Mouse (Mus musculus): ENCODE measurements around the gene Tsen54. TPM values are rescaled to one million over a fixed set of nuclear protein-coding genes. Genes with fewer than 3 reads are reported as not detected.
"Not testable (repeated sequence)": the region's sequence is repeated elsewhere in the genome, so short reads cannot be mapped to it uniquely, and the experiment has no call there.

The Tsen54 gene
- polyA plus RNA-seq, 1 experiment from 2014 or later: 21.2 TPM

GRCm38 (mm10) chr11:115839732-115840131, 25.2 kb downstream of the Tsen54 start:
- no peaks in the 10 kb centered on the region for H3K9me3 ChIP-seq (ENCODE audit: control insufficient read depth, low read length)
- DNase-seq (ENCODE audit: low spot score): no peak
- no peak for ATAC-seq (ENCODE audit: low read depth)
- H3K36me3 ChIP-seq (ENCODE audit: control insufficient read depth, insufficient read depth, low read length): no peaks in the 10 kb centered on the region
- H3K9ac ChIP-seq (ENCODE audit: low read depth, low read length): no peak overlapping the region
- H3K4me2 ChIP-seq (ENCODE audit: low read depth, low read length): no peak overlapping the region
- WGBS: 62% methylated on average over 3 of the region's 3 CpGs
- peaks cover 20% of the 10 kb centered on the region for H3K4me1 ChIP-seq (ENCODE audit: control insufficient read depth, insufficient read depth, low read length)
- H3K27me3 ChIP-seq (replicated peaks; ENCODE audit: control insufficient read depth, insufficient read depth, low read length): no peaks in the 10 kb centered on the region
- H3K4me3 ChIP-seq (ENCODE audit: low read depth, low read length): no peak overlapping the region
- no peak overlapping the region for H3K27ac ChIP-seq (replicated peaks; ENCODE audit: low read depth, low read length)

- Histone ChIP-seq H3K9ac (ENCODE audit: low read depth, low read length) (no peak overlapping the region), H3K4me2 (ENCODE audit: low read depth, low read length) (no peak overlapping the region), H3K27me3 (replicated peaks; ENCODE audit: control insufficient read depth, insufficient read depth, low read length) (no peaks in the 10 kb centered on the region), H3K36me3 (ENCODE audit: control insufficient read depth, insufficient read depth, low read length) (no peaks in the 10 kb centered on the region), H3K4me3 (ENCODE audit: low read depth, low read length) (no peak overlapping the region), H3K4me1 (ENCODE audit: control insufficient read depth, insufficient read depth, low read length) (peaks cover 20% of the 10 kb centered on the region), H3K27ac (replicated peaks; ENCODE audit: low read depth, low read length) (no peak overlapping the region), H3K9me3 (ENCODE audit: control insufficient read depth, low read length) (no peaks in the 10 kb centered on the region)
- WGBS: 84% methylated on average over 6 of the region's 6 CpGs
- DNase-seq (ENCODE audit: low spot score): no peak
- ATAC-seq (ENCODE audit: low read depth): no peak
Observed at GRCm38 (mm10) chr11:115841044-115841443, 26.5 kb downstream of the Tsen54 start.

DNA sequence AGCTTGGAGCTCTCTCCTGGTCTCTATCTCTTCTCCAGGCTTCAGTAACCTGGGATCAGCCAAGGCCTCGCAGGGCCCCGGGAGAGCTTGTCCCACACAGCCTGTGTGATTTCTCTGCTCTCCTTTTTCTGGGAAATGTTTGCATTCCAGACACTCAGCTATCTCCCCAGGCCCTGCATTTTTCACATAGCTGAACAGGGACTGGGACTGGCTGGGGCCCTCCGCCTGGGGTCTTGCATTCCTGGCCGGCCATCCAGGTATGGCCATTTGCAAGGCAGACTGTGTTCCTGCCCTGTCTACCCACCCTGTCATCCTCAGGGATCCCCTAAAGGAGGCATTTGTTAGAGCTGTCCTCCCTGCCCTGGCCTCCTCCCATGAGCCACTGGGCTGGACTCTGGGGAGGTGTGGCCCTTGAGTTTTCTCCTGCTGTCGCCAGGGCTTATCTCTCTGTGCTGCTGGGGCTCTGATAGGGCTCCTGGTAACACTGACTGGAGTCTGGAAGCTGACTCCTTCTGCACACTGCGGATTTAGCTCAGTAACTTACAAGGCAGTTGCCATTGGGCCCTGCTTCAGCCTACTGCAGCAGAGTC, 27.5 kb downstream of the Tsen54 start:
- H3K9ac ChIP-seq (ENCODE audit: low read depth, low read length): 0 out of 2 replicates have a peak overlapping the region, but pooled peaks have one; percentile 8
- no peak overlapping the region for H3K4me3 ChIP-seq (ENCODE audit: low read depth, low read length)
- no peaks in the 10 kb centered on the region for H3K36me3 ChIP-seq (ENCODE audit: control insufficient read depth, insufficient read depth, low read length)
- peaks cover 20% of the 10 kb centered on the region for H3K4me1 ChIP-seq (ENCODE audit: control insufficient read depth, insufficient read depth, low read length)
- 18% methylated on average over 6 of the region's 6 CpGs for WGBS
- H3K4me2 ChIP-seq (ENCODE audit: low read depth, low read length): no peak overlapping the region
- peak overlapping the region; percentile 68 for H3K27ac ChIP-seq (replicated peaks; ENCODE audit: low read depth, low read length)
- DNase-seq (ENCODE audit: low spot score): peak; percentile 29
- no peak for ATAC-seq (ENCODE audit: low read depth)
- H3K27me3 ChIP-seq (replicated peaks; ENCODE audit: control insufficient read depth, insufficient read depth, low read length): no peaks in the 10 kb centered on the region
- H3K9me3 ChIP-seq (ENCODE audit: control insufficient read depth, low read length): no peaks in the 10 kb centered on the region

GRCm38 (mm10) chr11:115843141-115843890, 28.8 kb downstream of the Tsen54 start:
- DNase-seq (ENCODE audit: low spot score) (no peak), ATAC-seq (ENCODE audit: low read depth) (no peak)
- H3K4me1 ChIP-seq (ENCODE audit: control insufficient read depth, insufficient read depth, low read length): peaks cover 20% of the 10 kb centered on the region
- no peak overlapping the region for H3K4me2 ChIP-seq (ENCODE audit: low read depth, low read length)
- H3K9ac ChIP-seq (ENCODE audit: low read depth, low read length): no peak overlapping the region
- no peaks in the 10 kb centered on the region for H3K36me3 ChIP-seq (ENCODE audit: control insufficient read depth, insufficient read depth, low read length)
- no peak overlapping the region for H3K4me3 ChIP-seq (ENCODE audit: low read depth, low read length)
- H3K27me3 ChIP-seq (replicated peaks; ENCODE audit: control insufficient read depth, insufficient read depth, low read length): no peaks in the 10 kb centered on the region
- no peaks in the 10 kb centered on the region for H3K9me3 ChIP-seq (ENCODE audit: control insufficient read depth, low read length)
- H3K27ac ChIP-seq (replicated peaks; ENCODE audit: low read depth, low read length): no peak overlapping the region
- WGBS: 79% methylated on average over 10 of the region's 14 CpGs

DNA sequence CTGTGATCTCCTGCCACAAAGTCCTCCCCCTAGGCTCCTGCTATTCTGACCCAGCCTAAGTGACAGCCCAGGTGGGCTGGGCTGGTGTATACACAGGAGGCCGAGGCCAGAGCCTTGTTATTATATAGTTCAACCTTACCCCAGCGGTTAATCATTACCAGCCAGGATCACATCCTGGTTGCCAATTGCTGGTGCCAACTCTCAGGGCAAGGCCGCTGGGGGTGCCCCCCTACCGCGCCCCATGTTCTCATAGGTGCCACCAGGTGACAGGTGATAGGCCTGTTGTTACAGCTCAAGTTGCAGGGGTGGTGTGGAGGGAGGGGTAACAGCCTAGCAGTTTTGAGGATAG, 29.3 kb downstream of the Tsen54 start:
- Histone ChIP-seq H3K4me1 (ENCODE audit: control insufficient read depth, insufficient read depth, low read length) (peaks cover 17% of the 10 kb centered on the region), H3K27ac (replicated peaks; ENCODE audit: low read depth, low read length) (no peak overlapping the region), H3K4me2 (ENCODE audit: low read depth, low read length) (no peak overlapping the region), H3K9ac (ENCODE audit: low read depth, low read length) (no peak overlapping the region), H3K36me3 (ENCODE audit: control insufficient read depth, insufficient read depth, low read length) (no peaks in the 10 kb centered on the region), H3K9me3 (ENCODE audit: control insufficient read depth, low read length) (no peaks in the 10 kb centered on the region), H3K27me3 (replicated peaks; ENCODE audit: control insufficient read depth, insufficient read depth, low read length) (no peaks in the 10 kb centered on the region), H3K4me3 (ENCODE audit: low read depth, low read length) (no peak overlapping the region)
- DNase-seq (ENCODE audit: low spot score): no peak
- WGBS: 72% methylated on average over 5 of the region's 5 CpGs
- ATAC-seq (ENCODE audit: low read depth): no peak

- H3K4me1 ChIP-seq (ENCODE audit: control insufficient read depth, insufficient read depth, low read length): peaks cover 13% of the 10 kb centered on the region
- no peak for ATAC-seq (ENCODE audit: low read depth)
- no peak overlapping the region for H3K9ac ChIP-seq (ENCODE audit: low read depth, low read length)
- H3K36me3 ChIP-seq (ENCODE audit: control insufficient read depth, insufficient read depth, low read length): no peaks in the 10 kb centered on the region
- H3K4me3 ChIP-seq (ENCODE audit: low read depth, low read length): no peak overlapping the region
- no peak overlapping the region for H3K27ac ChIP-seq (replicated peaks; ENCODE audit: low read depth, low read length)
- H3K9me3 ChIP-seq (ENCODE audit: control insufficient read depth, low read length): no peaks in the 10 kb centered on the region
- 69% methylated on average over 8 of the region's 8 CpGs for WGBS
- no peak overlapping the region for H3K4me2 ChIP-seq (ENCODE audit: low read depth, low read length)
- no peak for DNase-seq (ENCODE audit: low spot score)
- H3K27me3 ChIP-seq (replicated peaks; ENCODE audit: control insufficient read depth, insufficient read depth, low read length): no peaks in the 10 kb centered on the region
Observed at GRCm38 (mm10) chr11:115844240-115844639, 29.7 kb downstream of the Tsen54 start.

DNA sequence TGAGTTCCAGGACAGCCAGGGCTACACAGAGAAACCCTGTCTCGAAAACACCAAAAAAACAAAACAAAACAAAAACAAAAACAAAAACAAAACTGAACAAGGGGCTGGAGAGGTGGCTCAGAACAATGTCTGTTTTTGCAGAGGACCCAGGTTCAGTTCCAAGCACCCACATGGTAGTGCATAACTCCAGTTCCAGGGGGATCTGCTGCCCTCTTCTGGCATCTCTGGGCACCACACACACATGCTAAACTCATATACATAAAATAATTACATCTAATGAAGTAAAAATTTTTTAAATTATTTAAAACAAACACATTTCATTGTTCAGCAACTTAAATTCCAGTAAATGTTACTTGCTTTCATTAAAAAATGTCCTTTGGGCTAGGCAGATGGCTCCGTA, 31.3 kb downstream of the Tsen54 start:
- Histone ChIP-seq H3K9ac (ENCODE audit: low read depth, low read length) (no peak overlapping the region), H3K27ac (replicated peaks; ENCODE audit: low read depth, low read length) (no peak overlapping the region), H3K9me3 (ENCODE audit: control insufficient read depth, low read length) (no peaks in the 10 kb centered on the region), H3K27me3 (replicated peaks; ENCODE audit: control insufficient read depth, insufficient read depth, low read length) (no peaks in the 10 kb centered on the region), H3K4me2 (ENCODE audit: low read depth, low read length) (no peak overlapping the region), H3K36me3 (ENCODE audit: control insufficient read depth, insufficient read depth, low read length) (no peaks in the 10 kb centered on the region), H3K4me1 (ENCODE audit: control insufficient read depth, insufficient read depth, low read length) (peaks cover 10% of the 10 kb centered on the region), H3K4me3 (ENCODE audit: low read depth, low read length) (no peak overlapping the region)
- ATAC-seq (ENCODE audit: low read depth): no peak
- WGBS: 90% methylated on average over 2 of the region's 2 CpGs
- DNase-seq (ENCODE audit: low spot score): no peak

- Histone ChIP-seq H3K4me2 (ENCODE audit: low read depth, low read length) (no peak overlapping the region), H3K27ac (replicated peaks; ENCODE audit: low read depth, low read length) (no peak overlapping the region), H3K9me3 (ENCODE audit: control insufficient read depth, low read length) (no peaks in the 10 kb centered on the region), H3K27me3 (replicated peaks; ENCODE audit: control insufficient read depth, insufficient read depth, low read length) (peaks cover 24% of the 10 kb centered on the region), H3K4me1 (ENCODE audit: control insufficient read depth, insufficient read depth, low read length) (peaks cover 6% of the 10 kb centered on the region; the same call in 1 of the 2 replicates), H3K4me3 (ENCODE audit: low read depth, low read length) (no peak overlapping the region), H3K36me3 (ENCODE audit: control insufficient read depth, insufficient read depth, low read length) (0 out of 2 replicates have a peak, but pooled peaks cover 3% of the 10 kb centered on the region), H3K9ac (ENCODE audit: low read depth, low read length) (no peak overlapping the region)
- ATAC-seq (ENCODE audit: low read depth) (no peak), DNase-seq (ENCODE audit: low spot score) (no peak)
- WGBS: 82% methylated on average over 6 of the region's 6 CpGs
Observed at GRCm38 (mm10) chr11:115854674-115855073, 40.1 kb downstream of the Tsen54 start.

GRCm38 (mm10) chr11:115857146-115857545, 42.6 kb downstream of the Tsen54 start:
- H3K9ac ChIP-seq (ENCODE audit: low read depth, low read length); DNase-seq (ENCODE audit: low spot score); H3K36me3 ChIP-seq (ENCODE audit: control insufficient read depth, insufficient read depth, low read length); H3K4me2 ChIP-seq (ENCODE audit: low read depth, low read length); H3K4me3 ChIP-seq (ENCODE audit: low read depth, low read length); H3K4me1 ChIP-seq (ENCODE audit: control insufficient read depth, insufficient read depth, low read length); H3K9me3 ChIP-seq (ENCODE audit: control insufficient read depth, low read length); ATAC-seq (ENCODE audit: low read depth); H3K27ac ChIP-seq (replicated peaks; ENCODE audit: low read depth, low read length): not testable (repeated sequence)
- H3K27me3 ChIP-seq (replicated peaks; ENCODE audit: control insufficient read depth, insufficient read depth, low read length): peaks cover 49% of the 10 kb centered on the region
- 90% methylated on average over 4 of the region's 4 CpGs for WGBS
